Mouse (Mus musculus) layer of hippocampus, postnatal 14 days (tissue): Measurements from ENCODE around the gene Esrra. TPM values are rescaled to one million over a fixed set of nuclear protein-coding genes. Genes with fewer than 3 reads are reported as not detected.
"Not testable (repeated sequence)": the region's sequence is repeated elsewhere in the genome, so short reads cannot be mapped to it uniquely, and the experiment has no call there.

Source experiments
- DNase-seq, 2 experiments: peaks; one replicate each; pipeline ENCODE4 v3.0.0; 2021 to 2022; ENCODE audit warnings: low spot score in 2 of 2, mixed read lengths in 1 of 2
- microRNA-seq, 2 experiments: library from miRNA; unstranded; fragments of <30 nt; microRNA quantifications; one replicate each; pipeline ENCODE4 v1.2.0; 2021
- total RNA-seq, 2 experiments: library from RNA; stranded (reverse); gene quantifications; 2 replicates each; pipeline ENCODE4 v1.2.3; 2021

Gene Esrra
- total RNA-seq, 2 experiments from 2014 or later: 52.6 to 59.2 TPM

- DNase-seq: no peak
Measured at GRCm38 (mm10) chr19:6905498-6906159, 16.0 kb downstream of the Esrra start.

- DNase-seq: no peak
Measured at GRCm38 (mm10) chr19:6904846-6905245, 16.8 kb downstream of the Esrra start.

- no peak for DNase-seq
Measured at GRCm38 (mm10) chr19:6903031-6903430, 18.6 kb downstream of the Esrra start.

DNA sequence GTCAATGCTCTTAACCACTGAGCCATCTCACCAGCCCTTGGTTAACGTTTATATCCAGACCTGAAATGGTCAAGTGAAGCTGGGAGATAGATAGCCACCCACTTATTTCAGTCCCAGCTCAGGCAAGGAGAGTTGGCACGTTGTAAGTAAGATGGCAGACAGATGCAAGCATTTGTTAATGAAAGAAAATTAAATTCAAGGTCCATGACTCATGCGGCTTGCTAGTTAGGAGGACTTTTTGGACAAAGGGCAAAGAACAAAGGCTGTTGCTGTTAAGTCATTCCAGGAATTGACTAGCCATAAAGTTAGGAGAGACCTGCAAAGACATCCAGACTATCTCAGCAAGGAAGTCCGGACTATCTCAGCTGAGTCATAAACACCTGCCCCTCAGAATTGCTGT, 22.0 kb downstream of the Esrra start:
- no peak for DNase-seq

- not testable (repeated sequence) for DNase-seq
Measured at GRCm38 (mm10) chr19:6895608-6896305, 25.9 kb downstream of the Esrra start.

- DNase-seq: no peak
Measured at GRCm38 (mm10) chr19:6893731-6894451, 27.7 kb downstream of the Esrra start.

DNA sequence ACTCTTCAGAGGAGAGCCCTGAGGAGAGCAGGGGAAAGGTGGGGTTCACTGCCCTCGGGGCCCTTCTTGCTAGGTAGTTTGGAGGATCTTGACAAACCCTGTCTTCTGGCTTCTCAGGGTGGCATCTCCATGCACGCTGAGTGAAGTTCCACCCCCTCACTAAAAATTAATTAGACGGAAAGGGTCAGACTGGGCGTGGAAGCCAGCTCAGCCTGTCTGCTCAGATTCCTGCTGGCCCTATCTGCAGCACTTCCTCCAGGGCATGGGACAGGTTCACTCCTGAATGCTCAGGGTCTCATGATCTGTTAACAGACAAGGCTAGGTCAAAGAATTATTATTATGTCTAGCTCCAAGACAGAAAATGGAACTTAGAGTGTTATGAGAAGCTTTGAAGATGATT, 29.1 kb downstream of the Esrra start:
- DNase-seq: no peak

DNA sequence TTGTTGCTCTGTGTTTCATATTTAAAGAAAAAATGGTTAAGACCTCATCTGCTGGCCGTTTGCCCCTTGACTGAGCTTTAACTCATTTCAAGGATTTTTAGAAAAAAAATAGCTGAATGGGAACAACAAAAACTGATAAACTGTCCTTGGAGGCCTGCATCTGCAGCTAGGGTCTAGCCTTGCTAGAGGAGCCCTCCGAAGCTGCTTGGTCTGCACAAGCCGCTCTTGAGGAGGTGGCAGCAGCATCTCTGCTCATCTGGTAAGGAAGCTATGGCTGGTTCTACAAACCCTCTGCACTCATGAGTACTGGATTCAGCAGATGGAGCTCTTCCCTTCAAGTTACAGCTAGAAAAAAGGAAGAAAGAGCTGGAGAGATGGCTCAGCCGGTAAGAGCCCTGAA, 43.6 kb downstream of the Esrra start:
- DNase-seq: no peak

DNA sequence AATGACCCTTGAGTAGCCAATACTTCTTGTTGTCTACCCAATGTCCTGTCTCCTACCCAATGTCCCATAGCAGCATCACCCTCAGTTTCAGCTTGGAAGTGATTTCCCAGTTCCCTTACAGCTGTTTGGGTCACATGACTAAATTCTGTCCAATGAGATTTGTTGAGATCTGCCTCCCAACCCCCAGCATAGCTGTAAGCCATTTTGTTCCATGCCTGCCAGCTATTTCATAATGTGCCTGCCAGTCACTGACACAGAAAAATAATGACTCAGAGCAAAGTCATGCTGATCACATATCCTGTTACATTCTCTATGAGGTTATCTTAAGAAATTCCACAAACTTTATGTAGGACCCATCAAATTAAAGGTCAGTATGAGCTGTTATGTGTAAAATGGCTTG, 44.8 kb downstream of the Esrra start:
- DNase-seq: no peak

DNA sequence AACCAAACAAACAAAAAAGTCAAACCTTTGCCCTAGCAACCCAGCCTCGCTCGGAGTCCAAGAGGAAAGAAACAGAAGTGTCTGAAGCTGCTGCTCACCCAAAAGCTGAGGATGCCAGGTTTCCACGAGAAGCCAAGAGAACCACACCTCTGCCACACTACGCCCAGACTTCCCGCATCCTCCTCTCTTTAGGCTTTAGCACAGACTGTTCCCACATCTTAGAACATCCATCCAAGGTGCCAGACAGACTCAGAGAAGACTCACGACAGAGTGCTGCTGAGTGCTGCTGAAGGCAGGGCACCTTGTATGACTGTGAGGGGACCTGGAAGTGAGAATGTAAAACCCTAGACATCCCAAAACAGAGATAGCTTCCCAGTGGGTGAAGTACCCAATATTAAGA, 45.8 kb downstream of the Esrra start:
- DNase-seq: no peak

GRCm38 (mm10) chr19:6874257-6874656, 47.4 kb downstream of the Esrra start:
- DNase-seq: no peak

DNA sequence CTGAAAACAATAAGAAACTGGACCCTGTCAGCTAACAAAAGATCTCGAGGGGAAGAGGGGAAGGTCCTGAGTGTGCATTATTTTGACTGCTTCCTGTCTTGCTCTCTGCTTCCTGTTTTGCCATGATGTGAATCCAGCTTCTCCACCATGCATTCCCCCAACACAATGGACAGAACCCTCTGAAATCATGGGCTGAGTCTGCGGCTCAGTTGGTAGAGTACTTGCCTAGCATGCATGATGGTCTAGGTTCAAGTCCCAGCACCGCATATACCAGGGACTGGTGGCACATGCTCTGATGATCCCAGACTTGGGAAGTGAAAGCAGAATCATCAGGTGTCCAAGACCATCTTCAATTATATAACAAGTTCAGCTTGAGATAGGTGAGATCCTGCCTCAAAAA, 48.9 kb downstream of the Esrra start:
- no peak for DNase-seq

DNA sequence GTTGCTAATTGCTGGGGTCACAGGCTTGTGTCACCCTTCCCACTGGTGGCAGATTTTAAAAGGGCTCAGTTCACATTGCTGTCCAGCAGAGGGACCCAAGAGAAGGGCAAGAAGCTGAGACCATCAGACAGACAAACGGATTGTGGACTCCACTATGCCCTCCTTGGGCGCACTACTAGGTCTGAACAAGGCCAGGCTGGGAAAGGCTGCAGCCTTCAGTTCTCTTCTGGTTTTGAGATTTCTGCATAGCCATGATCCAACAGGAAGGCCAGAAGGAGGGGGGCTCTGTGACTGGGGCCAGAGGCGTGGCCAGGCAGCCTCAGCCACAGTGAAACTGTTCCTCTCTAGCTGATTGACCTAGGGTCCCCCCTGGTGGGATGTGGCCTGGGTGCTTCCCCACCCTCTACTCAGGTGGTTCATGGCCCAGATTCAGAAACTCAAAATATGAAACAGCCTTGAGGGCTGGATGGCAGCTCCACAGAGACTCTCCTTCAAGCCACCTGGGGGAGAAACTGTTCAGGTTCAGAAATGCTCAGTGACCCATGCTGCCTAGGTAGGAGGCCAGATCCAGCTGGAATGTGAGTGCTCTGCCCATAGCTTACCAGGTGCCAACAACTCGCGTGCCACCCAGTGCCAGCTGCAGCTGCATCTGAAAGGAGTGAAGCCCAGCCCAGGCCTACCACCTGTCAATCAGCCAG, 49.9 kb downstream of the Esrra start:
- DNase-seq: no peak

DNA sequence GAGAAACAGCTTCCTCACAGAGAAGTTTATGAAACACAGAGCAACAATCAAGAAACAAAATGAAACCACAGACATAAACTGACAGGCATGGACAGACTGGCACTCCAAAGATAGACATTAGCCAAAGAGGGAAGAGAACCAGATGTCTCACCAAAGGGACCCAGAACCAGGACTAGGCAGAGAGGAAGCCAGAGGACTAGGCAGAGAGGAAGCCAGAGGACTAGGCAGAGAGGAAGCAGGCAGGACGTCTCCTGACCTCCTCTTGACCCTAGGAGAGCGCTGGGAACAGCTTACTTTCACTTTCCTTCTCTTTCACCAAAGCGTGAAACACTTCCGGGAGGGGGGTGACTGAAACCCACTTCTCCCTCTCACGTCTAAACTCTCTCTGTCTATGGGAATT, 52.3 kb downstream of the Esrra start:
- DNase-seq: no peak

DNA sequence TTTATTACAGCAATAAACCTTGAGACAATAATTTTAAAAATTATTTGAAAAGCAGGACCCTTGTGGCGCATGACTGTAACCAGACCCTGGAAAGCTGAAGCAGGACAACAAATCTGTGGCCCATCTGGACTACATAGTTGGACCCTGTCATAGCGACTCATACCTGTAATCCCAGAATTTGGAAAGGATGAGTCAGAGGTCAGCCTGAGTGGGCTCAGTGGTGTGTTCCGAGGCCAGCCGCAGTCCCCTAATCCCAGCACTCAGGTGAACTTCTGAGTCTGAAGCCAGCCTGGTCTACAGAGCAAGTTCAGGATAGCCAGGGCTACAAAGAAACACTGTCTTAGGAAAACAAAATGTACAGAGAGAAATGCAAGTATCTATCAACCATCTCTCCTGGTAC, 60.2 kb downstream of the Esrra start:
- no peak for DNase-seq

Small RNAs within 50 kb of the gene (microRNA-seq; reads per million reads assigned to microRNA genes)
- gene Mir6990: 11.1 to 14.4 reads per million in 2 experiments

Other genes starting within 250 kb of the Esrra start
- gene Rps6ka4, start 81.2 kb downstream of the Esrra start, total RNA-seq: 10 to 100 TPM; 27.9 to 30.6 TPM
- gene Ccdc88b, start 63.6 kb downstream of the Esrra start, total RNA-seq: 1 to 10 TPM; 4.1 to 5.8 TPM
- 10 to 100 TPM; 39.7 to 42.4 TPM for gene Trmt112, start 12.1 kb downstream of the Esrra start, total RNA-seq
- 100 to 1,000 TPM; 377 to 396 TPM for gene Prdx5, start 11.7 kb downstream of the Esrra start, total RNA-seq
- gene Catsperz, start 3.6 kb upstream of the Esrra start, total RNA-seq: 10 to 100 TPM; 13.3 to 14.4 TPM
- gene Kcnk4, start 12.7 kb upstream of the Esrra start, total RNA-seq: 10 to 100 TPM; 26.2 to 26.9 TPM
- gene Bad, start 20.0 kb upstream of the Esrra start, total RNA-seq: 10 to 100 TPM; 37.4 to 39.2 TPM
- gene Gpr137, start 20.7 kb upstream of the Esrra start, total RNA-seq: 10 to 100 TPM; 88.1 to 94.9 TPM
- gene Ppp1r14b, start 53.2 kb upstream of the Esrra start, total RNA-seq: 100 to 1,000 TPM in 1 of 2 experiments, 10 to 100 TPM in 1; 96.6 to 107 TPM
- 10 to 100 TPM; 14.7 to 15.9 TPM for gene Plcb3, start 54.7 kb upstream of the Esrra start, total RNA-seq
- gene Fkbp2, start 58.7 kb upstream of the Esrra start, total RNA-seq: 10 to 100 TPM; 68.8 to 73.3 TPM
- gene Vegfb, start 65.8 kb upstream of the Esrra start, total RNA-seq: 10 to 100 TPM; 67.4 to 70.3 TPM
- 10 to 100 TPM; 18.7 to 24.2 TPM for gene Dnajc4, start 70.8 kb upstream of the Esrra start, total RNA-seq
- gene Nudt22, start 74.3 kb upstream of the Esrra start, total RNA-seq: 10 to 100 TPM; 10.9 to 11.9 TPM
- 10 to 100 TPM; 16.4 to 20.4 TPM for gene Trpt1, start 74.3 kb upstream of the Esrra start, total RNA-seq
- gene Fermt3, start 97.7 kb upstream of the Esrra start, total RNA-seq: 1 to 10 TPM; 3.6 to 5.4 TPM
- 100 to 1,000 TPM; 136 to 159 TPM for gene Stip1, start 118.2 kb upstream of the Esrra start, total RNA-seq
- 10 to 100 TPM; 10.3 to 11.6 TPM for gene Macrod1, start 135.0 kb upstream of the Esrra start, total RNA-seq
- 10 to 100 TPM; 21.8 to 22.6 TPM for gene Flrt1, start 183.9 kb upstream of the Esrra start, total RNA-seq